In the genomic region with DNA sequence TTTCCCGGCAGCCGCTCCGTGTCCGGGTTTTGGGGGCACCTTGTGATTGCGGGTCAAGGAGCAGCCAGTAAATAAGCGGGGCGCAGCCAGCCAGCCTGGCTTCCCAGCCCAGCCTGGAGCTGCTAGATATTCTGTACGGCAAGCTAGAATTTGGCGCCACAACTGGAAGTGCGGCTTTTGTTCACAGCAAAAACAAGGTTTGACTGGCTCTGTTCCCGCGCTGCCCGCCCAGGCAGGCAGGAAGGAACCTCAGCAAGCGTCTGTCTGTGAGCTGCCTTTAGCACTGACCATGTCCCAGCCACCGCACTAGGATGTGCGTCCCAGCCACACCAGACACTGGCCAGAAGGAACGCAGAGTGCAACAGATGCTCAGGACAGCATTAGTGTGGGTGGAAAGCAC, we compare ENCODE assay signal across 9 mouse cellular contexts. TPM values are rescaled to one million over a fixed set of nuclear protein-coding genes. Genes with fewer than 3 reads are reported as not detected.
DNase-seq lines count a peak whose midpoint lies in the region; ATAC-seq lines count a peak whose summit lies in the region.
"Had no signal": no experiment of that assay in that cellular context is flagged by ENCODE, and none has a peak within 500 bp of the region (broad histone marks: within the 10 kb centered on the region; RNA-seq: fewer than 3 reads in every experiment).

No protein-coding gene starts in this region.

- H3K4me1 ChIP-seq in embryonic facial prominence, embryonic 15.5 days: 0 out of 2 replicates have a peak, but pooled peaks cover 10% of the 10 kb centered on the region
- peaks cover 3% of the 10 kb centered on the region; the same call in 1 of the 2 replicates for H3K4me1 ChIP-seq in heart, embryonic 16.5 days (ENCODE audit: control insufficient read depth, insufficient read depth, low read length)
- no peaks in the 10 kb centered on the region for H3K4me1 ChIP-seq in liver, embryonic 15.5 days (replicated peaks)
- H3K4me1 ChIP-seq in neural tube, embryonic 13.5 days (replicated peaks): peaks cover 9% of the 10 kb centered on the region

- H3K4me2 ChIP-seq in embryonic facial prominence, embryonic 15.5 days (replicated peaks): peak overlapping the region; percentile 46
- H3K4me2 ChIP-seq in heart, embryonic 16.5 days (ENCODE audit: low read depth, low read length): peak overlapping the region; percentile 61
- H3K4me2 ChIP-seq in liver, embryonic 15.5 days: peak overlapping the region; percentile 38
- H3K4me2 ChIP-seq in neural tube, embryonic 13.5 days: peak overlapping the region; percentile 43

- H3K4me3 ChIP-seq in embryonic facial prominence, embryonic 15.5 days (replicated peaks): peak overlapping the region; percentile 24
- H3K4me3 ChIP-seq in heart, embryonic 16.5 days (ENCODE audit: low read length): peak overlapping the region; percentile 38
- no peak overlapping the region for H3K4me3 ChIP-seq in liver, embryonic 15.5 days (replicated peaks)
- H3K4me3 ChIP-seq in neural tube, embryonic 13.5 days: no peak overlapping the region

- peaks cover 9% of the 10 kb centered on the region; the same call in 1 of the 2 replicates for H3K27me3 ChIP-seq in embryonic facial prominence, embryonic 15.5 days
- no peaks in the 10 kb centered on the region; the same call in 1 of the 2 replicates for H3K27me3 ChIP-seq in heart, embryonic 16.5 days (ENCODE audit: control insufficient read depth, insufficient read depth, low read length)
- H3K27me3 ChIP-seq in liver, embryonic 15.5 days: peaks cover 53% of the 10 kb centered on the region
- no peaks in the 10 kb centered on the region for H3K27me3 ChIP-seq in neural tube, embryonic 13.5 days
- H3K27me3 ChIP-seq: CH12.LX had no signal

- no peaks in the 10 kb centered on the region for H3K36me3 ChIP-seq in embryonic facial prominence, embryonic 15.5 days
- no peaks in the 10 kb centered on the region for H3K36me3 ChIP-seq in heart, embryonic 16.5 days (ENCODE audit: control insufficient read depth, insufficient read depth)
- no peaks in the 10 kb centered on the region for H3K36me3 ChIP-seq in liver, embryonic 15.5 days (replicated peaks)
- no peaks in the 10 kb centered on the region for H3K36me3 ChIP-seq in neural tube, embryonic 13.5 days

- no peak overlapping the region for H3K9ac ChIP-seq in embryonic facial prominence, embryonic 15.5 days
- H3K9ac ChIP-seq in heart, embryonic 16.5 days (ENCODE audit: low read length): peak overlapping the region; percentile 6
- no peak overlapping the region for H3K9ac ChIP-seq in liver, embryonic 15.5 days
- 0 out of 2 replicates have a peak overlapping the region, but pooled peaks have one; percentile 42 for H3K9ac ChIP-seq in neural tube, embryonic 13.5 days

- no peak overlapping the region for H3K27ac ChIP-seq in embryonic facial prominence, embryonic 15.5 days (replicated peaks)
- H3K27ac ChIP-seq in heart, embryonic 16.5 days (ENCODE audit: low read length): no peak overlapping the region
- no peak overlapping the region for H3K27ac ChIP-seq in liver, embryonic 15.5 days (replicated peaks)
- H3K27ac ChIP-seq in neural tube, embryonic 13.5 days (replicated peaks): no peak overlapping the region

- peak; percentile 92 for DNase-seq in heart, adult 11 months
- DNase-seq in heart, adult 8-10 months (ENCODE audit: low spot score): no peak
- peak; percentile 67 for DNase-seq in kidney, postnatal 10 days

- no peaks in the 10 kb centered on the region for H3K9me3 ChIP-seq in embryonic facial prominence, embryonic 15.5 days (replicated peaks)
- H3K9me3 ChIP-seq in heart, embryonic 16.5 days (replicated peaks; ENCODE audit: control insufficient read depth, low read length): no peaks in the 10 kb centered on the region
- H3K9me3 ChIP-seq in liver, embryonic 15.5 days (replicated peaks): no peaks in the 10 kb centered on the region
- no peaks in the 10 kb centered on the region for H3K9me3 ChIP-seq in neural tube, embryonic 13.5 days

- 10% methylated on average over 17 of the region's 17 CpGs for WGBS in embryonic facial prominence, embryonic 15.5 days
- WGBS in heart, embryonic 16.5 days: 15% methylated on average over 17 of the region's 17 CpGs
- WGBS in liver, embryonic 15.5 days (ENCODE audit: insufficient replicate concordance): 21% methylated on average over 17 of the region's 17 CpGs
- 18% methylated on average over 17 of the region's 17 CpGs for WGBS in neural tube, embryonic 13.5 days

- no peak for ATAC-seq in embryonic facial prominence, embryonic 15.5 days (ENCODE audit: insufficient number of reproducible peaks, low FRiP score, low TSS enrichment, low read depth)
- ATAC-seq in heart, embryonic 16.5 days (replicated peaks; ENCODE audit: extremely low read depth, insufficient read depth, low FRiP score): no peak
- ATAC-seq in liver, embryonic 15.5 days (ENCODE audit: insufficient read depth): no peak
- peak; percentile 36; the same call in 1 of the 2 replicates for ATAC-seq in neural tube, embryonic 13.5 days (ENCODE audit: low read depth)
- ATAC-seq in activated CD4-positive, CD25-positive, alpha-beta regulatory T cell, adult 4 months: no peak

RNA-seq across cellular contexts. Expression of a gene that starts 20.1 kb away (rescaled TPM):
- 10 to 100 TPM; 15.6 to 18.2 (median 16.6) TPM for total RNA-seq in heart, adult 8-10 months (2022)
- polyA plus RNA-seq in embryonic facial prominence, embryonic 15.5 days (2015; fragmentation: Nextera tagmentation; extraction: Ambion mirVana): 9.0 and 10.2 TPM in 2 replicates
- polyA plus RNA-seq in heart, embryonic 16.5 days (2015; fragmentation: Nextera tagmentation; extraction: Ambion mirVana): 6.0 and 6.4 TPM in 2 replicates
- polyA plus RNA-seq in liver, embryonic 15.5 days (2015; fragmentation: Nextera tagmentation; extraction: Ambion mirVana): 0.81 and 0.89 TPM in 2 replicates
- polyA plus RNA-seq in neural tube, embryonic 13.5 days (2015; fragmentation: Nextera tagmentation; extraction: Ambion mirVana): 7.4 and 8.5 TPM in 2 replicates
- polyA plus RNA-seq in activated CD4-positive, CD25-positive, alpha-beta regulatory T cell, adult 4 months (2017; shearing (Covaris generic)): 1 to 10 TPM in 1 of 2 experiments, under 1 TPM in 1; 0.83 to 1.0 TPM
- total RNA-seq: CH12.LX had no signal

Comparison
In these comparisons a context has a peak if more than half of its experiments do, and no peak if none do; other contexts are left out.
1. H3K4me3 ChIP-seq: peak in embryonic facial prominence, embryonic 15.5 days (single experiment) and heart, embryonic 16.5 days (single experiment); none in liver, embryonic 15.5 days (single experiment) and neural tube, embryonic 13.5 days (single experiment).
2. H3K9ac ChIP-seq: peak in heart, embryonic 16.5 days (single experiment) and neural tube, embryonic 13.5 days (single experiment); none in embryonic facial prominence, embryonic 15.5 days (single experiment) and liver, embryonic 15.5 days (single experiment).
3. Peak in every context shown above with its lines, with median percentiles within 50 percentile points of each other: H3K4me2 ChIP-seq.